Mouse (Mus musculus): ENCODE results near the gene Akap2. TPM values are rescaled to one million over a fixed set of nuclear protein-coding genes. Genes with fewer than 3 reads are reported as not detected.

Gene Akap2
- total RNA-seq (2021), result 132 and 158 TPM in 2 replicates
- long read RNA-seq, full-length matches to known transcripts, result 32 of 57 reads
- long read RNA-seq, partial matches to known transcripts, result 0 of 57 reads
- long read RNA-seq, other reads (novel, unspliced or antisense), result 25 of 57 reads

DNA sequence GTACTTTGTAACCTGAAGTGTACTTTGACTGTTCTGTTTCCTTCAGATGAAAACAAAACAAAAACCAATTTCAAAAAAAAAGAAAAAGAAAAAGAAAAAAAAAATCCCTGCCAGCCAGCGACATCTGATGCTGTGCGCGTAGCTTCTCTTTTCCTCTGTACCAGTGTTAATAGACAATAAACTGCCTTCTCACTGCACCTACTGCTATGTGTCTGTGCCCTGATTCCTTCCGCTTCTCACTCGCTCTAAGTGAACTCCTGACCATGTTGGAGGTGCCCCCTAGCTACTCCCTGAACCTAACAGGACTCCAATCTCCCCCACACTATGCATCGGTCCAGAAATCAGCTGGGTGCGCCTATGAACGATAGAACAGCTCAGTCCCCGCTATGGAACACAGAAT lies at the start of gene Akap2:
TSS of gene Akap2 (plus strand) at position 304 of the 400 bp plus-strand sequence.
- no peak for DNase-seq

DNA sequence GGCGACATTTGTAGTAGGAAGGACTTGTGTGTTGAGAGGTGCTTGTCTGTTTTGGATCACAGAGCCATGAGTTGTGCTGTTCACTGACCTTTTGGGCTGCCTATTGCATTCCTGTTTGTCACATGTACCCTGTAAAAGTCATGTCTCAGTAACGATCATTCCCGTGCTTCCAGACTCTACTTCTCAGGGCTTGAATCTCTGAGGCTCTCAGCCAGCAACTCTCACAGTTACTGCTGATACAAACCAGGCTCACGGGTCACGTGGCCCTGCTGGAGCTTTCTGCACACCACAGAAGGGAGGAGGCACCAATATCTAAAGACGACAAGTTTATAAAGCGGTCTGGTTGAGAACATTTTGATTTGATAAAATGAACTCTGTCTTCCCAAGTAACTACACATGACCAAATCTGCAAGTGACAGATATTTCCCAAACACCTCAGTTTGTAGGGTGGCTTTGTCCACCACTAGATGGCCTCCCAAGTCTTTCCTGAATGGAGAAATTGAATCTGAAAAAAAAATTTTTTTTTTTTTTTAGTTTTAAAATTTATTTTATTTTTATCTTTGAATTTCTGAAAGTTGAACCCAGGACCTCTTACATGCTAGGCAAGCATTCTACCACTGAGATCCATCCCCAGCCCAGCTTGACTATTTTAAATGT lies 46.5 kb upstream of the Akap2 start:
- DNase-seq, result peak; percentile 46

- no peak for DNase-seq
Observed at GRCm38 (mm10) chr4:57672541-57672940, 44.9 kb upstream of the Akap2 start.

DNA sequence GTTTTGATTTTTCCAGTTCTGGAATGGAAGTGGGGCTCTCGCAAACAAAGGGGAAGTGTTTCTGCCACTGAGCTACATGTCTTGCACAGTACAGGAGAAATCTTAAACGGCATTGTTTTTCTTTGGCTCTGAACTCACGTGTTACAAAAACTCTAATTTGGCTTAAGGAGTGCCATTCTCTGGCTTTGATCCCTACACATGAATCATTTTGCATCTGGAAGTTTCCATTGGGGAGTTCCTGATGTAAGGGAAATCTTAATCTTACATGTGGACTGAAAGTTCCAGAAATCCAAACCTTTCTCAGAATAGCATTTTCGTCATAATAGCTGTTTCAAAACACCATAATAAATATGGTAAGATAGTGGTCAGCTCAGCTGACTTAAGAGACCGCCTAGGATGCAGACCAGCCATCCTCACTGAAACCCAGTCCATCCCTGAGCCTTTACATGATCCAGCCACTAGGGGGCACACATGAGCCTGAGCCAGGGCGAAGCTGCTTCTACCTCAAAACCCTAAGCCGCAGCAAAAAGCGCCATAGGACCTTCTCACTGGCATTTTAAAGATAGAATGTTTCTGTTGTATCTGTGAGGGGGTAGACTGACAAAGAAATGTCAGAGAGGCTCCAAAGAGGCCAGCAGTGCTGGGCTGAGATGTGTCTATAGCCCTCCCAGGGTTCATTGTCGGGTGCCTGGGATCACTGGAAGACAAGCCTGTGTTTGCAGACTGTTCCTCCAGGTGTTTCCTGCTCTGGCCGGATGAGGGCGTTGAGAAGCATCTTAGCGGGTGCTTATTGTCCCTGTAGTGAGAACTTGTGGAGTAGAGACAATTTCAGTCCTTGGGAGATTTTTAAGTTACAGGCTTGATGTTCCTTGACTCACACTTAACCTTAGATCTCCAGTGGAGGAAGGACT lies 44.2 kb upstream of the Akap2 start:
- DNase-seq, result peak; percentile 88

DNA sequence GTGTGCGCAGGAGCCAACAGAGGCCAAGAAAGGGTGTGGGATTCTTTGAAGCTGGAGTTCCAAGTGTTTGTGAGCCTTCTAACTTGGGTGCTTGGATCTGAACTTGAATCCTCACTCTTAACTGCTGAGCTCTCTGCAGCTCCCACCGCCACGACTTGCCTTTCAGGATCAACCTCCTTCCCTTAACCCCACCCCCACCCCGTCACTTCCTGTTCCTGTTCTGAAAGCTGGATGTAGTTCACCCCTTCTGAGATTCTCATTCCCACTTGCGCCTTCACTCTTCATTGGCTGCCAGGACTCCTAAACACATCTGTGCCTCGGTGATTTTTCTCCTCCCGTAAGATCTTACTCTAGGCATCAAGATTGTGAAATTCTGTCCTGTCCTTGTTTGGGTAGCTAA lies 43.1 kb upstream of the Akap2 start:
- DNase-seq, result no peak

GRCm38 (mm10) chr4:57675387-57675786 lies 42.1 kb upstream of the Akap2 start:
- peak; percentile 64 for DNase-seq

- no peak for DNase-seq
Observed at GRCm38 (mm10) chr4:57677916-57678315, 39.5 kb upstream of the Akap2 start.

- no peak for DNase-seq
Observed at GRCm38 (mm10) chr4:57678991-57679457, 38.4 kb upstream of the Akap2 start.

- no peak for DNase-seq
Observed at GRCm38 (mm10) chr4:57680186-57680585, 37.3 kb upstream of the Akap2 start.

GRCm38 (mm10) chr4:57681511-57681910 lies 35.9 kb upstream of the Akap2 start:
- no peak for DNase-seq

DNA sequence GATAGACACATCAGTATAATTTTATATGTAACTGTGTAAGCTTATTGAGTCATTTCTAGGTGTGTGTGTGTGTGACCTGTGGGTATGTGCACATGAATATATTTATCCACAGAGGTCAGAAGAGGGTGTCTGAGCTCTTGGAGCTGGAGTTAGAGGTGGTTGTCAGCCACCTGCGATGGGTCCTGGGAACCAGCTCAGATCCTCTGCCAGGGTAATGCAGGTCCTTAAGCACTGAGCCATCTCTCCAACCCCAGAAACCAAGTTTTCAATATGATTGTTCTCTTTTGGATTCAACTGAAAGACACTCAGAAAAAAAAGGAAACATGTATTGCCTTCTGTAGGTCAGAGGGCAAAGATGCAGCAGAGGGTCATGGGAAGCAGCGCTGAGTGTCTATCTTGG lies 35.1 kb upstream of the Akap2 start:
- DNase-seq, result no peak

GRCm38 (mm10) chr4:57682944-57683343 lies 34.5 kb upstream of the Akap2 start:
- DNase-seq, result no peak

- no peak for DNase-seq
Observed at GRCm38 (mm10) chr4:57684676-57685215, 32.7 kb upstream of the Akap2 start.

DNA sequence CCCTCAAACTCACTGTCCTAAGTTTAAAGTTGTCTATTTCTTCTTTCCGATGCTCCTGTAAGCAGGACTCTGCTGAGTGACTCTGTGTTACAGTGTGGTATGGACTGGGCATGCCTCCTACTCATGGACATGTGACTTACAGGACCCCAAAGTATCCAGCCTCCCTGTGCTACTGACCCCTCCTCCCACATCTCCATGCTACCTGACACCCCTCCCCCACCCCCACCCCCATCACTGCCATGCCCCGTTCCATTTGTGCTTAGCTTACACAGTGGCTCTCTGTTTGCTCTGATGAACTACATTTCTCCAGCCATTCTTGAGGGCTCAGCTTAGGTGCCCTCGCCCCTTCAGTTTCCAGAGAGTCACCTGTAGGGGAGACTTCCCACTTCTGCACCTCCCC lies 30.7 kb upstream of the Akap2 start:
- DNase-seq, result no peak

DNA sequence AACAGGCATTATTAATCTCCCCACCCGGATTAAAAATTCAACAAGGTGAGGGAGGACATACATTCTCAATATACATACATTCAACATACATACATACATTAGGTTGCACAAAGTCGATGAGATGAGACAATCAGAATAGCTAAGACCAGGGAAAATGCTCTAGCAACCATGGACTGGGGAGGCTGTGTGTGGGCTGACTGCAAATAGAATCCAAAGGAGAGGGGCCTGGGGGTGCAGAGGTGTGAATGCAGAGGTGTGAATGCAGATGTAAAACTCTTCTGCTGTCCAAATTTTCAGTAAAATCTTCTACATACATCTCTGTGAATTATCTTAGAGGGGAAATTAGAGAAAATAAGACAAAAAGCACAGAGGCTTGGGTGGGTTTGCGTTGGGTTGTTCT lies 29.9 kb upstream of the Akap2 start:
- DNase-seq, result no peak

- DNase-seq, result no peak
Observed at GRCm38 (mm10) chr4:57688131-57688530, 29.3 kb upstream of the Akap2 start.

- no peak for DNase-seq
Observed at GRCm38 (mm10) chr4:57690001-57690400, 27.5 kb upstream of the Akap2 start.

DNA sequence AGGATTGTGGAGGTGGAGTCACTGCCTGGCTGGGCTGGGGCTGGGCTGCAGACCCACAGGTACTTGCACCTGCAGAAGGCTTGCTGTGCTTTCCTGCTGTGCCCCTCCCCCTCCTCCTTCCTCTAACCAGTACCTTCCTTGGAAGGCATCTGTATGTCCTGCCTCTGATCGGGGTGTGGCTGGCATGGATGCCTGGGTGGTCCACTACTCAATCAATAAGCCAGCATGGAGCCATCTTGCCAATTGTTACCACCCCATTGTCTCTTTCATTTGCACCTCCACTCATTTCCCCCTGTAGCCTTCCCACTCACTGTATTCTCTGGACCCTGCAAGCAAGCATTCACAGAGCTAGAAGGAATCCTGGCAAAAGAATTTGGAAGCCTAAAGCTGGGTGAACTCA lies 26.7 kb upstream of the Akap2 start:
- no peak for DNase-seq

DNA sequence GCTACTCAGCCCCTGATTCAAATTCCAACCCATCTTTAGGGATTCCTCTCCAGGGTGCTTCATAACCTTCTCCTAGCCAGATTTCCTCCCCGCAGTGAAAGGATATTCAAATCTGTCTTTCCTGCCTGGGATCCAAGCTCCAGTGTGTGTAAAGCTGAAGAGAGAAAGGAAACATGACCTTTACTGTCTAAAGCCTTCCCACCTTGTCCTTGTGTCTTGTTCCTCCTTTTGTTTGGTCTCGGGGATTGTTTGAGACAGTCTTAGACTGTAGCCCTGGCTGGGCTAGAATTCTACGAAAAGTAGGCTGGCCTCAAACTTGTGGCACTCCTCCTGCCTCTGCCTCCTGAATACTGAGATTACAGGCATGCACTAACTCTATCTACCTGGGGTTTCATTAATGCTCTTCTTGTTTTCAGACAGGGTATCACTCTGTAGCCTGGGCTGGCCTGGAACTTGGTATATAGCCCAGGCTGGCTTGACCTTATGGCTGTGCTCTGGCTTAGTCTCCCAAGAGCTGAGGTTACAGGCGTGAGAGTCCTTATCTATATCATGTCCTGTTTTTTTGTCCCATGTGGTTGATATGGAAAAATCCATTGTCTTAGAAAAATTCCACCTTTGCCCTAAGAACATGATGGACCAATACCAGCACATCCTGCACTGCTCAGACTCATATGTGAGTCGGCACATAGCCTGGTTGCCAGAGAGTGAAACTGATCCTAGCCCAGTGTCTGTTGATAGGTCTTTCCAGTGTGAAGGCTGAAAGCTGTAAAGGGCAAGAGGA lies 22.9 kb upstream of the Akap2 start:
- no peak for DNase-seq

GRCm38 (mm10) chr4:57696955-57697354 lies 20.5 kb upstream of the Akap2 start:
- no peak for DNase-seq

GRCm38 (mm10) chr4:57697918-57698611 lies 19.4 kb upstream of the Akap2 start:
- DNase-seq, result no peak

DNA sequence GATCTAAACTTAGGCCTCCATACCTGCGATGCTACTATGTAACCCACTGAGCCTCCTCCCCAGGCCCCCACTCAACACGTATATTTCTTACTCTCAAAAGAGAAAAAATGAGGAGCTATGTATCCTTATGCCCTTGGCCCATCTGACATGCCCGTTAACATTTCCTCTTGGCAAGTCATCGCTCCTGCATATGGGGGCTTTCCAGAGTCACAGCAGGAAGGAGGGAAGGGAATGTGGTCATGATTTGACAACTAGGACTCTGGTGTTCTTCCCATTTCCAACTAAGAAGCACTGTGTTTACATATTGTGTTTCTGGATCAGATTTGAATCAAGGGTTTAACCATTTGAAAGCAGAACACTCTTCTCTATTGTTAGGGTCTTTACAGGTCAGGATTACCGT lies 15.9 kb upstream of the Akap2 start:
- no peak for DNase-seq

Data from adrenal gland, postnatal 25 days (tissue).